Mouse (Mus musculus): ENCODE data around the gene Serpinc1.

- no peak for TF ChIP-seq MAFK (IDR thresholded peaks at IDR 0.05; ENCODE audit: insufficient read depth, low read depth, low read length)
- TF ChIP-seq ZNF384 (IDR thresholded peaks at IDR 0.05; ENCODE audit: low read depth, low read length), result no peak
- no peak for TF ChIP-seq ZC3H11A (IDR thresholded peaks at IDR 0.05; ENCODE audit: borderline replicate concordance, low read depth, low read length)
These were observed 28.1 kb downstream of the Serpinc1 start for GRCm38 (mm10) chr1:161006471-161006870.
